Mouse (Mus musculus): Measurements from ENCODE around the gene Ankzf1. TPM values are rescaled to one million over a fixed set of nuclear protein-coding genes. Genes with fewer than 3 reads are reported as not detected.

Ankzf1 gene
- polyA plus RNA-seq, 1 experiment = 20.0 TPM

DNA sequence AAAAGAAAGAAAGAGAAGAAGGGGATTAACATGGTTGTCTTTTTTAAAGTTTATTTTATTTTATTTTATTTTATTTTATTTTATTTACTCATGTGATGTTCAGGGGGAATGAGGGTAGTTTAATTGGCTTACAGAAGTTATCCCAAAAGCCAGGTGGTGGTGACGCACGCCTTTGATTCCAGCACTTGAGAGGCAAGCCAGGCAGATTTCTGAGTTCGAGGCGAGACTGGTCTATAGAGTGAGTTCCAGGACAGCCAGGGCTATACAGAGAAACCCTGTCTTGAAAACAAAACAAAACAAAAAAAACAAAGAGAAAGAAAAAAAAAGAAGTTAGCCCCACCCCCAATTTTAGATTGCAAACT lies 31.7 kb upstream of the Ankzf1 start:
- Histone ChIP-seq H3K4me3 (replicated peaks; ENCODE audit: extremely low read depth, low read depth, low read length) (no peak overlapping the region), H3K4me1 (ENCODE audit: control insufficient read depth, insufficient read depth, low read length) (no peaks in the 10 kb centered on the region)
- WGBS = 77% methylated on average over 4 of the region's 4 CpGs
- TF ChIP-seq POLR2A (IDR thresholded peaks at IDR 0.05; ENCODE audit: borderline replicate concordance, extremely low read depth, low read depth, low read length) = no peak
- no peak for TF ChIP-seq CTCF (IDR thresholded peaks at IDR 0.05; ENCODE audit: insufficient read depth, low read length)
- DNase-seq = no peak

DNA sequence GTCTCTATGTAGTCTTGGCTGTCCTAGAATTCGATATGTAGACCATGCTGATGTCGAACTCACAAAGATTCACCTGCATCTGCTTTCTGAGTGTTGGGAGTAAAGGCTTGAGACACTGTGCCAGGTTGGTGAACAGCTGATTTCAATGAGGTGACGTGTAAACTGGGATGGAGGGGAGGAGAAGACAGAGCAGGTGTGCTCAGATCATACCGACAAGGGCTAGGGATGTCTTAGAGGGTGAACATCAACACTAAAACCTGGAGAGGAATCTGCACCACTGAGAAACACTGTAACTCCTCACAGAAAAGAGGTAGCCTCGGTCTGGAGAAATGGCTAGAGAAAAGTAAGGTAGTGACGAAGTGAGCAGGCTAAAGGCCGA lies 23.9 kb upstream of the Ankzf1 start:
- Histone ChIP-seq H3K4me3 (replicated peaks; ENCODE audit: extremely low read depth, low read depth, low read length) (peak overlapping the region; percentile 68), H3K4me1 (ENCODE audit: control insufficient read depth, insufficient read depth, low read length) (peaks cover 7% of the 10 kb centered on the region)
- TF ChIP-seq CTCF (IDR thresholded peaks at IDR 0.05; ENCODE audit: insufficient read depth, low read length) = no peak
- no peak for TF ChIP-seq POLR2A (IDR thresholded peaks at IDR 0.05; ENCODE audit: borderline replicate concordance, extremely low read depth, low read depth, low read length)
- 3% methylated on average over 7 of the region's 7 CpGs for WGBS
- no peak for DNase-seq

DNA sequence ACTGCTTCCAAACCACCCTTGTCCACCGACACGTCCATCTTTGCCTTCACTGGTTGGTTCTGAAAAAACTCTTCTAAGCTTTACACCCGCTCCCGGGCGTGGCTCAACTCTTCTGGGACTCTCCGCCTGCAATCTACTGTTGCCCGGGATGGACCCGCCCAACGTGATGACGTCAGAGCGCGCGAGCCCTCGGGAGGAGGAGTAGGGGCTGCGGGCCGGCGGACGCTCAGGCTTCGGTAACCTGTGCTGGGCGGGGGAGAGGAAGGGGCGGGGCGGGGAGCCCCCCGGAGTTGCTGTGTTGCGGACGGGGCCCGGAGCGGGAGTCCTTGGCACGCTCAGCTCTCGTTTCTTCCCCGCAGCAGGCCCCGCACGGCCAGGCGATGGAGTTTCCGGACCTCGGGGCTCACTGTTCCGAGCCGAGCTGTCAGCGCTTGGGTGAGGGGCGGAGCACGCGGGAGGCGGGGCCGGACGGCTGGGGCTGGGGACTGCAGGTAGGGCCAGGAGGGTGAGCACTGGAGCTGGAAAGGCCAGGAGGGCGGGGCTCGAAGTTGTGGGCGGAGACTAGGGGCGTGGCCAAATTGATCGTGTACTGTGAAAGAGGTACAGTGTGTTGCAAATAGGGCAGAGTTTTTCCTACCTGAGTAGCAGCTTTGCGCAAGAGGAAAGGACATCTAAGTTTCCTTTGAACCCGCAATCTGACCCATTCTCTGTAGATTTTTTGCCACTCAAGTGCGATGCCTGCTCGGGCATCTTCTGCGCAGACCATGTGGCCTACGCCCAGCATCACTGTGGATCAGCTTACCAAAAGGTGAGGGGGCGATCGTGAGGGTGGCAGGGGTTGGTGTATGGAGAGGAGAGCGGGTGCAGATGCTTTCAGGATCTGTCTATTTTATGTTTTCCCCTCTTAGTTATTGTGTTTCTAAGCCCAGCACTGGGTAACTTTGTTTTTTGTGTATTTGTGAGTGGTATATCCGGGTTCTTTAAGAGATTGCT lies 23.2 kb upstream of the Ankzf1 start, which contains the start of gene Zfand2b:
Gene Zfand2b, plus strand, starts transcription at position 175 of the 993 bp plus-strand sequence.
- Histone ChIP-seq H3K4me3 (replicated peaks; ENCODE audit: extremely low read depth, low read depth, low read length) (peak within 1 kb of the TSS; percentile 72), H3K4me1 (ENCODE audit: control insufficient read depth, insufficient read depth, low read length) (peaks cover 7% of the 10 kb centered on the region)
- peak; percentile 99 for DNase-seq
- 2% methylated on average over 56 of the region's 59 CpGs for WGBS
- no peak for TF ChIP-seq CTCF (IDR thresholded peaks at IDR 0.05; ENCODE audit: insufficient read depth, low read length)
- peak; percentile 79; the same call in 1 of the 2 replicates for TF ChIP-seq POLR2A (IDR thresholded peaks at IDR 0.05; ENCODE audit: borderline replicate concordance, extremely low read depth, low read depth, low read length)

DNA sequence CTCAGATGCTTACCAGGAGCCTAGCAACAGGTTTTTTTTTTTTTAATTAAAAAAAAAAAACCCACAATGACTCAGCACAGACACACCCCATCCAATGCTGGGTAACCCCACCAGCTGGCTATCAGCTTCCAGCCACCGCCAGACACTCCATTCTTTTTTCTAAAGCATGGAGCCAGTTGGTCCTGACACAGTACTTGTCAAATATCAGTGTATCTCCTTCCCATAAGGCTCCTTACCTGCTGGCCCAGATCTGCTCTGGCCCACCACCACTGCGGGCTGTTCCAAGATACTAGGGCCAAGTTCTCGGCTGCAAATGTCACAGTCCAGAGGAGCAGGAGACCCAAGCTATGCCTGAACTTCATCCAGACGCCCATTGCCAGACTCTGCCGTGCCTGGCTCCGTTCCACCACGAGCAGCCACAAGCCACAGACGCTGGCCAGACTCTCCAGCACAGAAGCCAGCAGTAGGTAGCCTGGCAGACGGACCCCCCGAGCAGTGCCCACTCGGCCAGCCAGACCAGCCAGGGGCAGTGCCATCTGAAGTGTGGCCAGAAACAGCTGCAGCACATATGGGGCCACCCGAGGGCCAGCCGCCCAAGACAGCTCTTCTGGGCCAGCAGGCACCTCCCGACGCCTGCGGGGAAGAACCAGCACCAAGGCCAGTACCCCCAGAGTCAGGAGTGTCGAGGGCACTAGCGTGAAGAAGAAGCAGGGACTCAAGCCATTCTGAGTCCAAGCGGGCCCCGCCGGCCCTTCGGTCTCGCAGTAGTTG lies 12.4 kb upstream of the Ankzf1 start:
- Histone ChIP-seq H3K4me1 (ENCODE audit: control insufficient read depth, insufficient read depth, low read length) (peaks cover 6% of the 10 kb centered on the region; the same call in 1 of the 2 replicates), H3K4me3 (replicated peaks; ENCODE audit: extremely low read depth, low read depth, low read length) (peak overlapping the region; percentile 78)
- WGBS = 6% methylated on average over 23 of the region's 23 CpGs
- no peak for DNase-seq
- no peak for TF ChIP-seq CTCF (IDR thresholded peaks at IDR 0.05; ENCODE audit: insufficient read depth, low read length)
- no peak for TF ChIP-seq POLR2A (IDR thresholded peaks at IDR 0.05; ENCODE audit: borderline replicate concordance, extremely low read depth, low read depth, low read length)

DNA sequence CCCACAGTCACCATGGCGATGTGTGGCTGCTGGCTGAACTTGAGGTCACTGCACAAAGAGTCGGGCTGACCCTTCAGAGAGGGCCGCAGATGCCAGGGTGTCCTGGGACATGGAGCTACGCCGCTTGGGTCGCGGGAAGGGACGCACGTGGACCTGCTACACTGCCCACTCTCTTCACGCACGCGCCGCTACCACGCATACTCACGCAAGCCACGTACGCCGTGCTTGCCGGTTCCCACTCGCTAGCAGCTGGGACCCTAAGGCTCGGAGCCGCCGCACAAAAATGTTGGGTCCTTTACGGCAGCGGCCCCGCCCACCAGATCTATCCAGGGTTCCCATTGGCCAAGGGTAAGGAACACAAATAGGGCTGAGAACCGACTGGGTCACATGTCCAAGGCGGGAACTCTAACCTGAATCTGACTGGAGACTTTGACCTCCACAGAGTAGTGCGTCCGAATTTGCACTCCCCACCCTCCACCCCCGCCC lies 11.8 kb upstream of the Ankzf1 start, which contains the start of gene Abcb6:
Gene Abcb6, minus strand, starts transcription at position 288 of the 486 bp plus-strand sequence.
- H3K4me3 ChIP-seq (replicated peaks; ENCODE audit: extremely low read depth, low read depth, low read length) = peak within 1 kb of the TSS; percentile 78
- under 1% methylated on average over 31 of the region's 31 CpGs for WGBS

DNA sequence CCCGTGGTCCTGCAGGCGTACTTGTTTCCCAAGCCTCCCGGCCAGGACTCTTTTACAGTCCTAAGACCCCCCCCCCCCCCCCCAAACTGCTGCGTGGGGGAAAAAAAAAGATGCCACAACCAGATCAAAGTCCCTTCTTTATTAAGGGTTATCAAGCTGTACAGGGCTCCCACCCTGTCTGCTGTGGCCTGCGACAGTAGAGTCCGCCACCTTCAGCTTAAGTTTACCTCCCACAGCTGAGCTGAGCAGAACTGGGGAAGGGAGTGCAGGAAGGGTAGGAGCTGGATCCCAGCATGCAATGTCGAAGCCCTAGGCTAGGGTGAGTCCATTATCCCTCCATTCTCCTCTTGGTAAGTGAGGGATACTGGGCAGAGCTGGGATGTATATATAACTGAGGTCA lies 11.2 kb upstream of the Ankzf1 start:
- 33% methylated on average over 7 of the region's 7 CpGs for WGBS
- peaks cover 6% of the 10 kb centered on the region; the same call in 1 of the 2 replicates for H3K4me1 ChIP-seq (ENCODE audit: control insufficient read depth, insufficient read depth, low read length)
- H3K4me3 ChIP-seq (replicated peaks; ENCODE audit: extremely low read depth, low read depth, low read length) = no peak overlapping the region
- DNase-seq = no peak
- TF ChIP-seq CTCF (IDR thresholded peaks at IDR 0.05; ENCODE audit: insufficient read depth, low read length) (no peak), POLR2A (IDR thresholded peaks at IDR 0.05; ENCODE audit: borderline replicate concordance, extremely low read depth, low read depth, low read length) (no peak)

More for the DNA sequence above, 11.8 kb upstream of the Ankzf1 start, which contains the start of gene Abcb6:
- H3K4me1 ChIP-seq (ENCODE audit: control insufficient read depth, insufficient read depth, low read length) = peaks cover 6% of the 10 kb centered on the region; the same call in 1 of the 2 replicates
- TF ChIP-seq POLR2A (IDR thresholded peaks at IDR 0.05; ENCODE audit: borderline replicate concordance, extremely low read depth, low read depth, low read length) = peak; percentile 52; the same call in 1 of the 2 replicates
- TF ChIP-seq CTCF (IDR thresholded peaks at IDR 0.05; ENCODE audit: insufficient read depth, low read length) = no peak
- peak; percentile 84 for DNase-seq

DNA sequence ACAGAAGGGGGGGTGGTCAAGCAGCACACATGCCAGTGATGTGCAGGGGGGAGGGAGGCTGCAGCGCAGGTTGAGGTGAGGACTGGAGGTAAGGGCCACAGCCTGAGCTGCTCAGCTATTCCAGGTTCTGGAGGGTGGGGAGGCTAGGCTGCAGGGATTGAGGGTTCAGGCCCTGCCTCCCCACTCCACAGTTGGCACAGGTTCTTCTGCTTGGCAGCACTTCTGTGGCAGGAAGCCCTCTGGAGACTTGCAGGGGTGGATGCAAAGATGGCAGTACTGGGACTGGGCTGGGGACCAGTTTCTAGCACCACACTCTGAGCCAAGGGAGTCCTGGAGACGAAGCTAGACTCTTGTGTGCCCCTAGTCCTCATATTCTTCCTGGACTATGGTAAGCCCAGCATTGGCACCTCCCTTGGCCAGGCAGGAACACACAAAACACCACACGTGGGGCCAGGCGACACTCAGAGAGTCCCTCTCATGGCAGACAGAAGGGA lies 10.5 kb upstream of the Ankzf1 start:
- Histone ChIP-seq H3K4me1 (ENCODE audit: control insufficient read depth, insufficient read depth, low read length) (peaks cover 6% of the 10 kb centered on the region; the same call in 1 of the 2 replicates), H3K4me3 (replicated peaks; ENCODE audit: extremely low read depth, low read depth, low read length) (no peak overlapping the region)
- no peak for DNase-seq
- TF ChIP-seq CTCF (IDR thresholded peaks at IDR 0.05; ENCODE audit: insufficient read depth, low read length) (no peak), POLR2A (IDR thresholded peaks at IDR 0.05; ENCODE audit: borderline replicate concordance, extremely low read depth, low read depth, low read length) (no peak)
- 80% methylated on average over 4 of the region's 4 CpGs for WGBS

DNA sequence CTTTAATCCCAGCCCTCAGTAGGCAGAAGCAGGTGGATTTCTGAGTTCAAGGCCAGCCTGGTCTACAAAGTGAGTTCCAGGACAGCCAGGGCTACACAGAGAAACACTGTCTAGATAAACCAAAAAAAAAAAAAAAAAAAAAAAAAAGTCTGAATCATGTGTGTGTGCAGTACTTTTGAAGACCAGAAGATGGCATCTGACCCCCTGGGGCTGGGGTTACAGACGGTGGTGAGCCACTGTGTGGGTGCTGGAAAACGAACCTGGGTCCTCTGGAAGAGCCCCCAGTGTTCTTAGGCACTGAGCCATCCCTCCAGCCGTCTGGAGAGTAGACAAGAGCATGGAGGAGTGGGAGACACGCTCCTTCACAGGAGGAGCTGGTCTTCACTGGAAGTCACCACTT lies 9.8 kb upstream of the Ankzf1 start:
- 71% methylated on average over 4 of the region's 4 CpGs for WGBS
- Histone ChIP-seq H3K4me1 (ENCODE audit: control insufficient read depth, insufficient read depth, low read length) (peaks cover 6% of the 10 kb centered on the region; the same call in 1 of the 2 replicates), H3K4me3 (replicated peaks; ENCODE audit: extremely low read depth, low read depth, low read length) (no peak overlapping the region)
- TF ChIP-seq CTCF (IDR thresholded peaks at IDR 0.05; ENCODE audit: insufficient read depth, low read length) (0 out of 2 replicates have a peak, but pooled peaks have one; percentile 8), POLR2A (IDR thresholded peaks at IDR 0.05; ENCODE audit: borderline replicate concordance, extremely low read depth, low read depth, low read length) (no peak)
- DNase-seq = no peak

DNA sequence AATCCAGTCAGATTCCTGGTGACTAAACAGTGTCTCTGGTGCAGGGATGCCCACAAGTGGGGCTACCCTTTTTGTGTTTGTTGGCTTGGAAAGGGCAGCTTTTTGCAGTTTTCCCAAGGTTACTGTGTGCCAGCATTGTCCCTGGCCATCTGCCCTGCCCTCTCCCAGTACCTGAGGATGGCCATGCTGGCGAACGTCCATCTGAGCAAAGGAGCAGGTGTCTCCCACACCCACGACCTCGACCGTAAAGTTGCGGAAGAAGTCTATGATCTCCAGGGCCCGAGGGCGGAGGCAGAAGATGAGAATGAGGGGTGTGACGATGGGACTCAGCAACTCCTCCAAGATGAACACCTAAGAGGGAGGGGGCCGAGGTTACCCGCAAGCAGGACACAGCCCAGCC lies 6.5 kb upstream of the Ankzf1 start:
- H3K4me3 ChIP-seq (replicated peaks; ENCODE audit: extremely low read depth, low read depth, low read length) = no peak overlapping the region
- 94% methylated on average over 11 of the region's 11 CpGs for WGBS
- no peak for DNase-seq

More for the DNA sequence above, 6.5 kb upstream of the Ankzf1 start:
- H3K4me1 ChIP-seq (ENCODE audit: control insufficient read depth, insufficient read depth, low read length) = 0 out of 2 replicates have a peak, but pooled peaks cover 2% of the 10 kb centered on the region
- no peak for TF ChIP-seq POLR2A (IDR thresholded peaks at IDR 0.05; ENCODE audit: borderline replicate concordance, extremely low read depth, low read depth, low read length)
- no peak for TF ChIP-seq CTCF (IDR thresholded peaks at IDR 0.05; ENCODE audit: insufficient read depth, low read length)

Measured in lung, adult 2 months (tissue).